Mouse (Mus musculus): ENCODE results near the gene Igsf9b. TPM values are rescaled to one million over a fixed set of nuclear protein-coding genes. Genes with fewer than 3 reads are reported as not detected.

Igsf9b gene
- polyA plus RNA-seq, 1 experiment from 2014 or later = 12.6 TPM

GRCm38 (mm10) chr9:27308561-27308960 is 9.6 kb downstream of the Igsf9b start:
- Histone ChIP-seq H3K4me3 (no peak overlapping the region), H3K4me2 (replicated peaks) (no peak overlapping the region), H3K9me3 (no peaks in the 10 kb centered on the region), H3K27me3 (no peaks in the 10 kb centered on the region), H3K4me1 (peaks cover 43% of the 10 kb centered on the region), H3K9ac (replicated peaks) (0 out of 2 replicates have a peak overlapping the region, but pooled peaks have one; percentile 11), H3K27ac (replicated peaks) (peak overlapping the region; percentile 69), H3K36me3 (no peaks in the 10 kb centered on the region)
- ATAC-seq (replicated peaks) = peak; percentile 69
- WGBS = 11% methylated on average over 6 of the region's 6 CpGs

- no peaks in the 10 kb centered on the region for H3K27me3 ChIP-seq
- no peaks in the 10 kb centered on the region for H3K9me3 ChIP-seq
- no peak overlapping the region for H3K27ac ChIP-seq (replicated peaks)
- H3K4me2 ChIP-seq (replicated peaks) = no peak overlapping the region
- peaks cover 38% of the 10 kb centered on the region for H3K4me1 ChIP-seq
- ATAC-seq (replicated peaks) = no peak
- H3K9ac ChIP-seq (replicated peaks) = no peak overlapping the region
- 60% methylated on average over 4 of the region's 4 CpGs for WGBS
- H3K36me3 ChIP-seq = no peaks in the 10 kb centered on the region
- no peak overlapping the region for H3K4me3 ChIP-seq
Measured at GRCm38 (mm10) chr9:27310005-27310404, 11.0 kb downstream of the Igsf9b start.

- Histone ChIP-seq H3K27me3 (no peaks in the 10 kb centered on the region), H3K4me3 (no peak overlapping the region), H3K9me3 (no peaks in the 10 kb centered on the region), H3K9ac (replicated peaks) (no peak overlapping the region), H3K4me1 (peaks cover 19% of the 10 kb centered on the region), H3K27ac (replicated peaks) (no peak overlapping the region), H3K4me2 (replicated peaks) (no peak overlapping the region), H3K36me3 (peaks cover 6% of the 10 kb centered on the region; the same call in 1 of the 2 replicates)
- WGBS = 93% methylated on average over 5 of the region's 5 CpGs
- no peak for ATAC-seq (replicated peaks)
Measured at GRCm38 (mm10) chr9:27313427-27313826, 14.4 kb downstream of the Igsf9b start.

GRCm38 (mm10) chr9:27321267-27321666 is 22.3 kb downstream of the Igsf9b start:
- no peak overlapping the region for H3K4me3 ChIP-seq
- no peak for ATAC-seq (replicated peaks)
- WGBS = 97% methylated on average over 7 of the region's 8 CpGs
- H3K36me3 ChIP-seq = peaks cover 9% of the 10 kb centered on the region; the same call in 1 of the 2 replicates
- H3K9me3 ChIP-seq = no peaks in the 10 kb centered on the region
- peaks cover 7% of the 10 kb centered on the region for H3K4me1 ChIP-seq
- H3K9ac ChIP-seq (replicated peaks) = no peak overlapping the region
- no peak overlapping the region for H3K27ac ChIP-seq (replicated peaks)
- H3K27me3 ChIP-seq = no peaks in the 10 kb centered on the region
- H3K4me2 ChIP-seq (replicated peaks) = no peak overlapping the region

- H3K4me1 ChIP-seq = peaks cover 7% of the 10 kb centered on the region
- 47% methylated on average over 7 of the region's 7 CpGs for WGBS
- no peaks in the 10 kb centered on the region for H3K27me3 ChIP-seq
- 0 out of 2 replicates have a peak, but pooled peaks have one; percentile 24 for ATAC-seq (replicated peaks)
- no peak overlapping the region for H3K9ac ChIP-seq (replicated peaks)
- H3K9me3 ChIP-seq = no peaks in the 10 kb centered on the region
- H3K27ac ChIP-seq (replicated peaks) = no peak overlapping the region
- H3K4me3 ChIP-seq = no peak overlapping the region
- H3K36me3 ChIP-seq = peaks cover 11% of the 10 kb centered on the region; the same call in 1 of the 2 replicates
- no peak overlapping the region for H3K4me2 ChIP-seq (replicated peaks)
Measured at GRCm38 (mm10) chr9:27322277-27322676, 23.3 kb downstream of the Igsf9b start.

GRCm38 (mm10) chr9:27323412-27323811 is 24.4 kb downstream of the Igsf9b start:
- Histone ChIP-seq H3K4me2 (replicated peaks) (no peak overlapping the region), H3K4me3 (no peak overlapping the region), H3K36me3 (peaks cover 6% of the 10 kb centered on the region; the same call in 1 of the 2 replicates), H3K9ac (replicated peaks) (no peak overlapping the region), H3K9me3 (no peaks in the 10 kb centered on the region), H3K27me3 (no peaks in the 10 kb centered on the region), H3K27ac (replicated peaks) (no peak overlapping the region), H3K4me1 (peaks cover 7% of the 10 kb centered on the region)
- no peak for ATAC-seq (replicated peaks)
- WGBS = 92% methylated on average over 3 of the region's 3 CpGs

GRCm38 (mm10) chr9:27325920-27326319 is 26.9 kb downstream of the Igsf9b start:
- Histone ChIP-seq H3K9ac (replicated peaks) (no peak overlapping the region), H3K27me3 (no peaks in the 10 kb centered on the region), H3K4me1 (peaks cover 7% of the 10 kb centered on the region), H3K4me2 (replicated peaks) (no peak overlapping the region), H3K27ac (replicated peaks) (no peak overlapping the region), H3K4me3 (no peak overlapping the region), H3K9me3 (no peaks in the 10 kb centered on the region), H3K36me3 (0 out of 2 replicates have a peak, but pooled peaks cover 3% of the 10 kb centered on the region)
- ATAC-seq (replicated peaks) = no peak; the same call in 1 of the 2 replicates
- WGBS = 46% methylated on average over 2 of the region's 2 CpGs

- Histone ChIP-seq H3K4me2 (replicated peaks) (no peak overlapping the region), H3K4me1 (no peaks in the 10 kb centered on the region; the same call in 1 of the 2 replicates), H3K9me3 (no peaks in the 10 kb centered on the region), H3K9ac (replicated peaks) (no peak overlapping the region), H3K36me3 (0 out of 2 replicates have a peak, but pooled peaks cover 5% of the 10 kb centered on the region), H3K4me3 (no peak overlapping the region), H3K27ac (replicated peaks) (no peak overlapping the region), H3K27me3 (no peaks in the 10 kb centered on the region)
- WGBS = 93% methylated on average over 3 of the region's 3 CpGs
- no peak for ATAC-seq (replicated peaks)
Measured at GRCm38 (mm10) chr9:27327558-27327957, 28.6 kb downstream of the Igsf9b start.

- H3K4me1 ChIP-seq = no peaks in the 10 kb centered on the region
- WGBS = 82% methylated on average over 4 of the region's 4 CpGs
- H3K9me3 ChIP-seq = no peaks in the 10 kb centered on the region
- ATAC-seq (replicated peaks) = no peak
- H3K36me3 ChIP-seq = peaks cover 17% of the 10 kb centered on the region; the same call in 1 of the 2 replicates
- H3K9ac ChIP-seq (replicated peaks) = no peak overlapping the region
- no peaks in the 10 kb centered on the region for H3K27me3 ChIP-seq
- H3K4me2 ChIP-seq (replicated peaks) = no peak overlapping the region
- no peak overlapping the region for H3K4me3 ChIP-seq
- H3K27ac ChIP-seq (replicated peaks) = no peak overlapping the region
Measured at GRCm38 (mm10) chr9:27330374-27330773, 31.4 kb downstream of the Igsf9b start.

- H3K4me2 ChIP-seq (replicated peaks) = no peak overlapping the region
- no peaks in the 10 kb centered on the region for H3K27me3 ChIP-seq
- no peak for ATAC-seq (replicated peaks)
- WGBS = 87% methylated on average over 7 of the region's 7 CpGs
- no peak overlapping the region for H3K4me3 ChIP-seq
- H3K4me1 ChIP-seq = peaks cover 5% of the 10 kb centered on the region
- no peaks in the 10 kb centered on the region for H3K9me3 ChIP-seq
- no peak overlapping the region for H3K9ac ChIP-seq (replicated peaks)
- peaks cover 17% of the 10 kb centered on the region; the same call in 1 of the 2 replicates for H3K36me3 ChIP-seq
- no peak overlapping the region for H3K27ac ChIP-seq (replicated peaks)
Measured at GRCm38 (mm10) chr9:27331538-27331937, 32.5 kb downstream of the Igsf9b start.

GRCm38 (mm10) chr9:27334895-27335294 is 35.9 kb downstream of the Igsf9b start:
- H3K4me2 ChIP-seq (replicated peaks) = no peak overlapping the region
- H3K4me3 ChIP-seq = no peak overlapping the region
- H3K9ac ChIP-seq (replicated peaks) = no peak overlapping the region
- no peak overlapping the region for H3K27ac ChIP-seq (replicated peaks)
- WGBS = 90% methylated on average over 9 of the region's 9 CpGs
- peaks cover 16% of the 10 kb centered on the region for H3K4me1 ChIP-seq
- ATAC-seq (replicated peaks) = no peak
- H3K27me3 ChIP-seq = no peaks in the 10 kb centered on the region
- no peaks in the 10 kb centered on the region for H3K9me3 ChIP-seq
- H3K36me3 ChIP-seq = peaks cover 14% of the 10 kb centered on the region; the same call in 1 of the 2 replicates

GRCm38 (mm10) chr9:27336962-27337636 is 38.1 kb downstream of the Igsf9b start:
- no peak overlapping the region for H3K9ac ChIP-seq (replicated peaks)
- H3K27ac ChIP-seq (replicated peaks) = peak overlapping the region; percentile 56; the same call in 1 of the 2 replicates
- H3K4me2 ChIP-seq (replicated peaks) = no peak overlapping the region
- no peaks in the 10 kb centered on the region for H3K9me3 ChIP-seq
- H3K4me1 ChIP-seq = peaks cover 16% of the 10 kb centered on the region
- ATAC-seq (replicated peaks) = peak; percentile 76
- 74% methylated on average over 4 of the region's 4 CpGs for whole genome bisulfite sequencing
- peaks cover 15% of the 10 kb centered on the region; the same call in 1 of the 2 replicates for H3K36me3 ChIP-seq
- H3K4me3 ChIP-seq = no peak overlapping the region
- H3K27me3 ChIP-seq = no peaks in the 10 kb centered on the region

Data from forebrain, embryonic 15.5 days (tissue).